Mouse (Mus musculus) adrenal gland, postnatal 14 days (tissue): ENCODE measurements around the gene Dusp21. TPM values are rescaled to one million over a fixed set of nuclear protein-coding genes. Genes with fewer than 3 reads are reported as not detected.

Source experiments
- DNase-seq: peaks from one replicate; pipeline ENCODE4 v3.0.0; 2021; ENCODE audit warnings: mixed read lengths
- long read RNA-seq, 2 experiments: library from polyadenylated mRNA; stranded (forward); transcript quantifications; one replicate each; pipeline ENCODE4 v2.0.0; 2021
- total RNA-seq: library from RNA; stranded (reverse); gene quantifications from 2 replicates; pipeline ENCODE4 v1.2.3, GENCODE M21; 2021

Dusp21 gene
- total RNA-seq, result not detected in 2 replicates
- long read RNA-seq, experiment 1, result 0 reads
- long read RNA-seq, experiment 2, result 0 reads

DNA sequence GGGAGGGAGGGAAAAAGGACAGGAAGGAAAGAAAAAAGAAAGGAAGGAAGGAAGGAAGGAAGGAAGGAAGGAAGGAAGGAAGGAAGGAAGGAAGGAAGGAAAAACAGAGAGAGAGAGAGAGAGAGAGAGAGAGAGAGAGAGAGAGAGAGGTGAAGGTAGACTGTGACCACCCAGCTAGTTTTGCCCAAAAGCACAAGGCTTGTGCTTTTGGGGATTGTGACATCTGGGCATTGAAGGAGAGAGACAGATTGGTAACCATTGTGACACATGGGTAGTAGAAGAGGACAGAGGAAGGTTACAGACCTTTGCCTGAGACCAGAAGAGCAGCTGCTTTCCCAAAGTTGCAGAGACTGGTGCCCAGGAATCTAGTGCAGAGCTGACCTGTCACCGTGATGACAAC lies at the start of gene Dusp21:
Dusp21 (plus strand) TSS at position 301 of the 400 bp plus-strand sequence.
- DNase-seq, result no peak

DNA sequence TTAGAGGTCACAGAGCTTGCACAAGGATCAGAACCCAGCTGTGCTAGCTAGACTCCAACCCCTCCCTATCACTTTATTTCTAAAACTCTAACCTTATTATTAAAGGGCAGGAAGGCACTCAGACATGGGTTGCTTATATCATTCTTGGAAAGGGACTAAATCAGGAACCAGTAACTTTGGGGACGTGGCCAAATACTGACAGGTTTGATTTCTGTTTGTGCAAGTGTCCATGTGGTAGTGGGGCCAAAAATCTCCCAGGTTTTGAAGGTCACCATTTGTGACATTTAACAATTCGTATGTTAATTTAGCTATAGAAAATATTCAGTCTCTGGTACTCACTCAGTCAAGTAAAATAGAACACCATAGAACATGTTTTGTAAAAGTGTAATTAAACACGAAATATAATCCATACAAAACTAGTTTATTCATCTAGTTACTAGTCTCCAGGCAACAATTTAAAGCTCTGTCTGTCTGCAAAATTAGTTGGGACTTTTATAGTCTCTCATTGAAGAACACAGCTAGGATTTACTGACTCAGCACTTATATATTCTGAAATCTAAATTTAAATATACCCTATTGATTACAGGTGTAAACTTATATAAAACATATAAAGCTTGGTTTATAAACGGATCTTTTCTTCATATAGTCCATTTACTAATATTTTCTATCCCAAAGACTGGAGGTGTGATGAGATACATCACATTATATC lies 15.2 kb downstream of the Dusp21 start:
- no peak for DNase-seq

DNA sequence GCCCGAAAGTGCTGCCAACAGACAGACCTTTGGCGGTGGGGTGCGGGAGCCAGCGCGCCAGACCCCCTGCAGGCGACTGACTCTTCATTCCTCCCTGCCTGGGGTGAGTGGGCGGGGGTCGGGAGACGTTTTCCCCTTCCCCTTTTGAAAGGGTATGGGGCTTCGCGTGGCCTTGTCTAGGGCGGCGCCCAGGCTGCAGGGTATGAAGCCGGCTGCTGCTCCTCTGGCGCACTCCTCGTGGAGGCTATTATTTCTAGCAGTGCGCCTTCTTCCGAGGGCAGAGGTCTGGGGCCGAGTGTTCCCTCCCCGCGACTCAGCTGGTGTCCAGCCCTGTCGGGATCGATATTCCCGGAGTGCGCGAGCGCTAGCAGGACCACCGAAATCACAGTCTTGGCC lies 16.1 kb downstream of the Dusp21 start:
- DNase-seq, result no peak

DNA sequence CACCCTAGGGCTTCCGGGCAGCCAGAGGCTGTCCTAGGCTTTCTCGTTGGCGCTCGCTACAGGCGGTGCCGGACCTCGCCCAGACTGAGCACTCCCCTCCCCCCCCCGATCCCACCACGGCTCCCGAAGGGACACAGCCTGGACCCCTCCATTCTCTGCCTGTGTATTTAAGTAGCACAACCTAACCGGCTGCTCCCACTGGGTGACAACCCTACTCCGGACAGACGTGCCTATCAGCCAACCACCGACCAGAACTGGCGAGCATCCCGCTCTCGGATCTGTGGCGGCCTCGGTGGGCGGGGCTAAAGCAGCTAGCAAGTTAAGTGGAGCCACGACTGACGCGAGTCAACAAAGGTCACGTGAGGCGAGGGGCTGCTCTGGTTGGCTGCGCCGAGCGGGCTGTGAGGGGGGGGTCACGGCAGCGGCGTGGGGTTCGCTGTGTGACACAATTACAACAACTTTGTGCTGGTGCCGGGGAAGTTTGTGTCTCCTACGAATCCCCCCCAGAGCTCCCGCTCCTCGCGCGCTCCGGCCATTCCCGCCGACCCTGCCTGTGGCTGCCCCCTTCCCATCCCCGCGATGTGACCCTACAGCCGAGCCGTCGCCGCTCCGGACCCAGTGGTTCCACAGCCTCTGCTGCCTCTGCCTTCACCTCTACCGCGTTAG lies 16.7 kb downstream of the Dusp21 start, which contains the start of gene Kdm6a:
Kdm6a (plus strand) TSS at position 384 of the 666 bp plus-strand sequence.
- peak; percentile 100 for DNase-seq

DNA sequence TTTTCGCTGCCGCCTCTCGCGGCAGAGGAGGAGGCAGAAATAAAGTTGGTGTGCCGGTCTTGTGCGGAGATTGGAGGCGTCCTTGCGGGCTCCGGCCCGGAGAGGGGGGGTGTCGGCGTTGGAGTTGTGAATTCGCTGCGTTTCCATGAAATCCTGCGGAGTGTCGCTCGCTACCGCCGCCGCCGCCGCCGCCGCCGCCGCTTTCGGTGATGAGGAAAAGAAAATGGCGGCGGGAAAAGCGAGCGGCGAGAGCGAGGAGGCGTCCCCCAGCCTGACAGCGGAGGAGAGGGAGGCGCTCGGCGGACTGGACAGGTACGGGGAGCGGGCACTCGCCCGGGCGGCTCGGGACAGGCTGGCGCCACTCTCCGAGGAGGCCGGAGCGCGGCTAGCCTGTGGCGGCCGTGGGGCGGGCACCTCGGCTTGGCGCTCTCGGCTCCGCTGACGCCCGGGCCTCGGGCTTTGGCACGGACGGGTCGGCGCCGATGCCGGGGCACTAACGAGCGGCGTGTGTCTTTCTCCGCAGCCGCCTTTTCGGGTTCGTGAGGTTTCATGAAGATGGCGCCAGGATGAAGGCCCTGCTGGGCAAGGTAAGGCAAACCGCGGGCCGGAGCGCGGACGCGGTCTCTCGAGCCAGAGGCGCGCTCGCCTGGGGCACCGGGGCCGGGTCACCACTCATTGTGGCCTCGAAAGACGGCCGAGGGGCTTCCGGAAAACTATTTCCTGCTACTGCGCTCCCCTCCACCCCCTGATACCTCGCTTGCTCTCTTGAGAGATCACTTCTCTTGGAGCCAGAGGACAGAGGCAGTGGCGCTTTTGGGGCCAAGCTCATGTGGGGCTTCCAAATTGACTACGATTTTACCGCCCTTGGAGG lies 17.4 kb downstream of the Dusp21 start:
- DNase-seq, result peak; percentile 85

DNA sequence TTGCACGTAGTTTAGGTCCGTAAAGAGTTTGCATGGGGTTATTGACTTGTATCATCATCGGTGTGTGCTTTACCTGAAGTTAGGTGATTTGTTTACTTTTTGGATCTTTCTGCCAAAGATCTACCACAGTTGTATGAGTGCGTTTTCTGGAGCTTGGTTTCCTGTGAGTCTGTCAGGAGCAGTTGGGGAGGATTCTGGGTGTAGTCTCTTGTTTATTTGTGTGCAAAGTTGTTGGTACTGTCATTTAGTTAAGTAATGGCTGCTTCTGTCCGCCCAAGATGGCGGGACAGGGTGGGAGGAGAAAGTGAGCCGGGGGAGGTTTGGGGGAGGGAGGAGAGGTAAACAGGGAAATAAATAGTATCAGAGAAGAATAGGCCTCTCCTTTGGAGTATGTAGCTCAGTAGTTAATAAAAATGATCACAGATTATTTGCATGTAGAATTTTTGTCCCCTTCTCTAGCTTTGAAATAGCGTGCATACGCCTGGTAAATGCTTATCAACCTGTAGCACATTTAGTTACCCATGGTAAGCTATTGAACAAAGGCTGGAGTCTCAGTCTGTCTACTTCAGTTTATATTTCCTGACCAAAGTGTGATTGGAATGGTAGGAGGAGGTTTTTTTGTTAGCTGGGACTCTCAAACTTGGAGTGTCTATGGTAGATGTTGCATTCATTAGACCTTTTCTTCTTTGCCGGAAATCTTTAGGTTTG lies 18.4 kb downstream of the Dusp21 start:
- peak; percentile 67 for DNase-seq

DNA sequence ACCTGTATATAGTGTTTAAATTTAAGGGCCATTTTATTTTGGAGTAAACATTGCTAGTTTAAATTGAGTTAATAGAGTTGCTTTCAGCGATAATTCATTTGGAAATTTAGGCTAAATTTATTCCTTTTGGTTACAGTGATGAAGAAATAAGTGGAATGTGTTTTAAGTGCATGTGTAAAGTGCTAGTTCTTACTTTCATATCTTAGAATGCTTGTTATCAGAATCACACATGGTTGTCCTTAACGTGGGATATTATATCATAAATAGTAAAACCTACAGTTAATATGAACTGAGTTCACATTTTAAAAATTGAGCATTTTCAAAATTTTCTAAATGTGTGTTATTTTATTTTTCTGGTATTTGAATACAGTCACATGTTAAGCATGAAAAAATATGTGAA lies 19.5 kb downstream of the Dusp21 start:
- no peak for DNase-seq

DNA sequence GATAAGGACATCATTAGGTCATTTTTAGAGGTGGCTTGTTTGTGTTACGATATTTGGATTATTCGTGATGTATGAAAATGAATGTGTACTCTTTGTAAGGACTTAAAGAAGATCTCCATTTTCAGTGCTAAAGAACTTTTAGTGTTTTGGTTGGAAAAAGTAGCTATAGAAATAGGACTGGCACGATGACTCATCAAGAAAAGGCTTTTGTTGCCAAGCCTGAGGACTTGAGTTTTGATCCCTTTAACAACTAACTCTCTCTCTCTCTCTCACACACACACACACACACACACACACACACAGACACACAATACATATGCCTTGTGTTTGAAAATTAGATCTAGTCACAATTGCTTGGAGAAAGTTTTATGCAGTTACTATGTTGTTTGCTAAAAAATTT lies 21.3 kb downstream of the Dusp21 start:
- no peak for DNase-seq

DNA sequence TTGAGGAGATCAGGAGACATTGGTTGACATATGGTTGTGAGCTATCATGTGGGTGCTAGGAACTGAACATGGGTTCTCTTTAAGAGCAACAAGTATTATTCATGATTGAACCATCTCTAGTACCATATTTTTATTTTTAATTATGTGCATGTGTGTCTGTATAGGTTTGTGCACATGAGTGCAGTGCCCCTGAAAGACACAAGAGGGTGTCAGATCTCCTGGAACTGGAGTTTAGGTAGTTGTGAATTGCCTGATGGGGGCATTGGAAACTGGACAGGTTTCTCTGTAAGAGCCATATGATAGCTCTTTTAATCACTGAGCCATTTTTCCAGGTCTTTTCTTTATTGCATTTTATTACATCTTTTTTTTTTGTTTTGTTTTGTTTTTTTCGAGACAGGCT lies 23.3 kb downstream of the Dusp21 start:
- DNase-seq, result peak; percentile 10

DNA sequence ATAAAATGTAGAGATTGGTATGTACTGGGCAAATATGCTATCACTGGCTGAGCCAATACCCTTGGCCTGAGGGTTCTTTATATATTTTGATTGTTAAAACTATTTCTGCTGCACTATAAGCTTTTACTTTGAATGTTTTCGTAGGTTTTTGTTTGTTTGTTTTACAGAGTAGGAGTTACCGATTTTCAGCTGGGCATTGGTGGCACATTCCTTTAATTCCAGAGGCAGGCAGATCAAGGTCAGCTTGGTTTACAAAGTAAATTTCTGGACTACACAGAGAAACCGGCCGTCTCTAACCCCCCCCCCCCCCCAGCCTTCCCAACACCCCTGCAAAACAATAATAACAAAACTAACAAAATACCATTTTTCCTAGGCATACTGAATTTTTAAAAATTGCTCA lies 29.2 kb downstream of the Dusp21 start:
- no peak for DNase-seq

DNA sequence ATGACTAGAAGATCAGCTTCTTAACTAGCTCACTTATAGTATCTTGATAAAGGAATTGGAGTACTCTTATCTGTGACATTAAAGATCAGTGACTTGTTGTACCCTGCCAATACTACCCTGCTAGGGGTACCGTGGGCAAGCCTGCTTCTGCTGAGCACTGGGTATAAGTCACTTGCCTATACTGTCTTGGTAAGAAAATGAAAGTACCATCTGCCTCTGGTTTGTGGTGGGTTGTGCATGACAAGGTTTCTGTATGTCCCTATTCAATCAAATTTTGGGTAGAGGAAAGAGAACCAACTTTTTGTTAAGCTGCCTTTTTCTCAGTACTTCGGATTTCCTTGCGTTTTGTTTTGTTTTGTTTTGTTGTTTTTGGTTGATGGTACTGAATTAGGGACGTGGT lies 32.1 kb downstream of the Dusp21 start:
- no peak for DNase-seq

DNA sequence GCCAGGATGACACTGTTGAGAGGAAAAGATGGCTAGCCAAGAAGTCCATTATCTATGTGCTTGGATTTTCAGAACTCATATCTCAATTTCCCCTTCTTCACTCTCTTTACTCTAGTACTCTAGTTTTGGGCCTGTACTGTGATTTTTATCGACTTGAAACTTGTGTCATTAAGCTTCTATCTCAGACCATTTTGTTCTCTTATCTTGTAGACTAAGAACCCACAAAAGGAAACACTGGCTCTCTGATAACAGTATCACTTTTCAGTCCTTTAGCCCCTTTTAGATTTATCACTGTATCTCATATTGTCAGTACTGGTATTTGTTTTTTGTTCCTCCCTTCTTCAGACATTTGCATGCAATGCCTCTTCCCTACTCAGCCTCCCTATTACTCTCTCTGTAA lies 33.8 kb downstream of the Dusp21 start:
- DNase-seq, result no peak

DNA sequence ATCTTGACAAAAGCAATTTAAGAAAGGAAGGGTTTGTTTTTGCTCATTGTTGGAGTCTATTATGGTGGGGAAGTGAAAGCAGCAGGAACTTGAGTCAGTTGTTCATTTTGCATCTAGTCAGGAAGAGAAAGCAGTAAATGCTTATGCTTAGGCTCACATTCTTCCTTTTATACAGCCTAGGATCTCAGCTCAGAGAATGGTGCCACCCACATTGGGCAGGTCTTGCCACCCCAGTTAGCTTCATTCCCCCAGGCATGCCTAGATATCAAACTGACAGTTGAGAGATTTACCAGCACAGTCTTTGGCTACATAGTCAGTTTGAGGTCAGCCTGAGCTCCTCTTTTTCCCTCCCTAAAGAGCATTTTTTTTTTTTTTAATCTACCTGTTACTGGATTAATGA lies 41.5 kb downstream of the Dusp21 start:
- no peak for DNase-seq

DNA sequence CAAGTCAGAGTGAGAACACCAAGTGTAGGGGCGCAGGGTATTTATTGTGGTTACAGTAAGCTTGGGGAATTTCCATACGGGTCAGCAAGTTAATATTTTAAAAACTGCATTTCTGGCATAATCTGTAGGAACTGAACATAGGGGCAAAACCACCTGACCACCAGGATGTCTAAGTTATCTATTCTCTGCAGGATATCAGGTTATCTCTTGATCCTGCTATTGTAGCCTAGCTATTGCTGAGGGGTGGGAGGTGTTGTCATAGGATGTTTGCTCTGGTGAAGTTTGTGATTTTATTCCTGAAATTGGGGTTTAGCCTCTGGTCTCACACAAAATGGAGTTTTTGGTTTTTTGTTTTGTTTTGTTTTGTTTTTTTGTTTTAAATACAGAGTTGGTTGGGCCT lies 42.6 kb downstream of the Dusp21 start:
- no peak for DNase-seq

Other genes with a start within 250 kb of the Dusp21 start
- 39.2 and 44.1 TPM in 2 replicates for gene Kdm6a, start 16.7 kb downstream of the Dusp21 start, total RNA-seq